Mouse (Mus musculus) fibroblast of lung, adult 2 months (primary cell): ENCODE measurements around the gene Olfr350.

Experiments used
- DNase-seq: peaks from one replicate; pipeline ENCODE4 v3.0.0-alpha.2; 2011; ENCODE audit warnings: low read depth

Gene Olfr350

DNA sequence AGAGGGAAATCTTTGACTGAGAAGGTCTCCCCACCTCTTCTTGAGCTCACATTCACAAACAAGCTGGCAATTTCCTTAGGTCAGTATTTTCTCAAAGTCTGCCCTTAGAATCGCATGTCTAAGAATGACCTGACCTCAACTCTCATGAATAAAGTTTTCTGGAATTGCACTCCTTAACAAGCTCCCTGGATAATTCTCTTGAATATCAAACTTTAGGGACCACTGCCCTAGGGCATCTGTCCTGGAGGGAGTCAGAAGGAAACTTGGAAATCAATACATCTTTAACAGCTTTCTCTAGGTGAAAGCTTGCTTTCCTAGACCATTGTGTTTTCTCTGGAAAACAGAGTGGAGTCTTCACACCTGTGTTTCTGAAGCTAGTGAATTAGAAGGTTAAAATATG is at the start of gene Olfr350:
Olfr350 (plus strand) TSS at position 301 of the 400 bp plus-strand sequence.
- no peak for DNase-seq

GRCm38 (mm10) chr2:36816932-36817331 is 29.2 kb upstream of the Olfr350 start, which contains the start of gene Olfr3:
TSS of gene Olfr3 (minus strand) at chr2:36817032.
- no peak for DNase-seq

- DNase-seq: no peak
These were observed 16.4 kb downstream of the Olfr350 start, which contains the start of gene Olfr351 for GRCm38 (mm10) chr2:36862560-36862959. TSS of gene Olfr351 (minus strand) at chr2:36862660.

DNA sequence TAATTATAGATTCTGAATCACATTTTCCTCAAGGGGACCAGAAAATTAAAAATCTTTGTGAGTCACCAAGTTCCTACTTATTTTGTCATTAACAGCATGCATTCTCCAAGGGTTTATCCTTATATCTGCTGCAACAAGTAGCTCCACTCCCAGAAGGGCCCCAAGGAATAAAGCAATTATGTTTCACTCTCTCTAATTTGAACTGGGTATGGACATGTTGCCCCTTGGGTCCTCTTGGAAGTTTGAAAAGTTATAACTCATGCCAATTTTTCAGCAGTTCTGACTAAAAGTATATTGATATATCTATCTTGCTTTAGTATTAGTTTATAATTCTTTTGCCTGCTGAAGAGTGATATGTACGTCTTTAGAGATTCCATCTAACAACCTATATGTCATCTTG is 22.1 kb downstream of the Olfr350 start, which contains the start of gene Olfr352:
Olfr352 (plus strand) TSS at position 301 of the 400 bp plus-strand sequence.
- no peak for DNase-seq

- DNase-seq: no peak
These were observed 46.7 kb downstream of the Olfr350 start, which contains the start of gene Olfr353 for GRCm38 (mm10) chr2:36892836-36893235. TSS of gene Olfr353 (minus strand) at chr2:36892936.

DNA sequence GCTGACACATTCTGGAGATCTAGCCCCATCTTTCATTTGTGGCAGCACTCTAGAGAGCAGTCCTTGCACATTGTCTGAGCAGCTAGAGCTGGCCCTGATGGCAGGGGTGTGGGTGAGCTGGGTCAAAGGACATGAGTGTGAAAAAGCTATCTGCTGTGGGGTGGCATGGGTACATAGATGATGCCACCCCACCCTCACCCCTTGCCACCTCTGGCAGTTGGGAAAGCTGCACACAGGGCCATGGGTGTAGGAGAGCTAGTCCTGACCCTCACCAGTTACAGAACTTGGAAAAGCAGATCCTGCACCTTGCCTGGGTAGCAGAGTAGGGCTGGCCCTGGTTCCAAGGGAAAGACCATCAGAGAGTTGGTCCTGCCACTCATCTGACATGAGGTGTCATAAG is 51.0 kb downstream of the Olfr350 start:
- no peak for DNase-seq
